Mouse (Mus musculus) kidney, postnatal 0 days (tissue): ENCODE measurements at regions not wholly inside any gene's neighbourhood (a gene's known extent, or its start where the extent isn't known, plus 50 kb on each side); places are given as distances from the start of the nearest gene placed in this dataset.

ENCODE experiments used
- ATAC-seq: fragments of 200-750 bp; cut with Nextera tagmentation; replicated peaks from 2 replicates; pipeline ENCODE4 v1.8.0; 2017; ENCODE audit warnings: low read depth, moderate number of reproducible peaks, moderate TSS enrichment, moderate library complexity; ENCODE audit not compliant: low FRiP score
- DNase-seq: peaks from one replicate; pipeline ENCODE4 v3.0.0-alpha.2; 2016; ENCODE audit warnings: low spot score
- H3K27ac ChIP-seq: fragments of 300-500 bp; sonication (generic); 2 replicates; pipeline ENCODE4 v1.5.1; 2014; ENCODE audit warnings: mild to moderate bottlenecking
- H3K27me3 ChIP-seq: fragments of 300-500 bp; sonication (generic); 2 replicates; pipeline ENCODE4 v1.6.1; 2014; ENCODE audit warnings: low read length, mixed read lengths; ENCODE audit not compliant: insufficient read depth
- H3K36me3 ChIP-seq: fragments of 300-500 bp; sonication (generic); 2 replicates; pipeline ENCODE4 v1.6.1; 2014; ENCODE audit warnings: low read length, mixed read lengths; ENCODE audit not compliant: insufficient read depth
- H3K4me1 ChIP-seq: fragments of 300-500 bp; sonication (generic); replicated peaks from 2 replicates; pipeline ENCODE4 v1.6.1; 2014; ENCODE audit warnings: antibody characterized with exemption, low read length, mixed read lengths; ENCODE audit not compliant: insufficient read depth
- H3K4me2 ChIP-seq: fragments of 300-500 bp; sonication (generic); 2 replicates; pipeline ENCODE4 v1.6.1; 2014; ENCODE audit warnings: mild to moderate bottlenecking, low read length, moderate library complexity, mixed read lengths
- H3K4me3 ChIP-seq: fragments of 300-500 bp; sonication (generic); replicated peaks from 2 replicates; pipeline ENCODE4 v1.5.1; 2014; ENCODE audit warnings: low read depth, low read length
- H3K9ac ChIP-seq: fragments of 300-500 bp; sonication (generic); 2 replicates; pipeline ENCODE4 v1.6.1; 2014; ENCODE audit warnings: low read depth, low read length
- H3K9me3 ChIP-seq: fragments of 300-500 bp; sonication (generic); replicated peaks from 2 replicates; pipeline ENCODE4 v1.6.1; 2016; ENCODE audit warnings: low read length, inconsistent platforms, mixed read lengths
- CTCF ChIP-seq: IDR thresholded peaks from 2 replicates; pipeline ENCODE4 v1.5.1; 2016; ENCODE audit warnings: antibody characterized with exemption, low read depth, mild to moderate bottlenecking, moderate library complexity
- WGBS: fragments of 180-500 bp; shearing (Covaris S2); extraction: QIAGEN DNeasy Blood & Tissue Kit; methylation state at CpG from one replicate; pipeline ENCODE4 v1.1.7; 2014; 5-methylcytosine and 5-hydroxymethylcytosine counted together

DNA sequence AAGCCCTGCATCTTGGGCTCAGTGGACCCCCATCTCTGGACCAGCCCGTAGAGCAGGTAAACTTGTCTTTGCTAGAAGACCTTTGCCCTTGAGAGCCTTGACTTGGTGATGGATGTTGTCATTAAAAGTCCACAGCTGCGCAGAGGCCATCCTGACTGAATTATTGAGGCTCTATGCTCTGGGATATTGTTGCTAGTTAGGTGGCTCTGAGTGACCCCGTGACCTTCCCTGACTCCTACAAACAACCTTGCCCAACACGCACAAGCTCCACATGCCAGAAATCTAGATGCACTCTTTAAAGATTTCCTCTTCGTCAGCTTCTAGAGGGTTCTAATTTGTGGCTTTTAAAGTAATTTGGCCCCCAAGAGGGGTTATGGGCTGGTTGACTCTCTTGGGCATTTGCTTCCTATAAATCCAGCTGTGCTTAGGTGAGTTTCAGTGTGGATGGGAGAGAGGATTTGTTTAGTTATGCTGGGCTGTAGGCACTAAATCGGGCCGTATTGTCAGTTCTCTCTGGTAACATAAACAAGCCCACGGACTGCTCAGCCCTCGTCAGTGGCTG lies 63.6 kb upstream of the Shisa3 start:
- H3K27me3 ChIP-seq, result no peaks in the 10 kb centered on the region
- no peaks in the 10 kb centered on the region for H3K9me3 ChIP-seq
- no peak for DNase-seq
- H3K27ac ChIP-seq, result no peak overlapping the region
- H3K4me2 ChIP-seq, result no peak overlapping the region
- WGBS, result 25% methylated on average over 9 of the region's 9 CpGs
- no peaks in the 10 kb centered on the region for H3K4me1 ChIP-seq
- no peak overlapping the region for H3K9ac ChIP-seq
- no peaks in the 10 kb centered on the region for H3K36me3 ChIP-seq
- TF ChIP-seq CTCF, result no peak
- no peak for ATAC-seq
- no peak overlapping the region for H3K4me3 ChIP-seq

DNA sequence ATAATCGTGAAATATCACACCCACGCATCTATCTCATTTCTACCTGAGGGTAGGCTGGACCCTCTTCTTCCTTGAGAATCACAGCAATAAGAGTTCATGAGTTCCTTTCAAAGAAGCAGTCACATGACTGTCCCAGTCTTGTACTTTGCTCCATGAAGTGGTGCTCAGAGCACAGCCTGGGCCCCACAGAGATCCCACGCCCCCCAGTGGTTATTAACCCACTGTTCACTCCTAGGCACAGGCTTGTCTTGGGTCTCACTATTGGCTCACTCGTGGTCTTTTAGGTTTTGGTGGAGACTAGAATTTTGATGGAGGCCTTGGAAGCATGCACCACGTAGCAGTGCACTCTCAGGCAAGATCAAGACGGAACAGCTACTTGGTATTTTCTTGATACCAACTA lies 57.4 kb upstream of the Shisa3 start:
- no peak overlapping the region for H3K4me2 ChIP-seq
- DNase-seq, result no peak
- 96% methylated on average over 6 of the region's 6 CpGs for WGBS
- no peak overlapping the region for H3K4me3 ChIP-seq
- H3K9me3 ChIP-seq, result no peaks in the 10 kb centered on the region
- no peaks in the 10 kb centered on the region for H3K36me3 ChIP-seq
- H3K9ac ChIP-seq, result no peak overlapping the region
- H3K4me1 ChIP-seq, result no peaks in the 10 kb centered on the region
- H3K27ac ChIP-seq, result no peak overlapping the region
- no peak for ATAC-seq
- no peak for TF ChIP-seq CTCF
- H3K27me3 ChIP-seq, result no peaks in the 10 kb centered on the region

- H3K9me3 ChIP-seq, result no peaks in the 10 kb centered on the region
- no peak overlapping the region for H3K27ac ChIP-seq
- no peaks in the 10 kb centered on the region for H3K4me1 ChIP-seq
- ATAC-seq, result no peak
- DNase-seq, result no peak
- 58% methylated on average over 6 of the region's 6 CpGs for WGBS
- H3K9ac ChIP-seq, result no peak overlapping the region
- H3K36me3 ChIP-seq, result no peaks in the 10 kb centered on the region
- no peak for TF ChIP-seq CTCF
- H3K4me2 ChIP-seq, result no peak overlapping the region
- H3K27me3 ChIP-seq, result no peaks in the 10 kb centered on the region
- H3K4me3 ChIP-seq, result no peak overlapping the region
Measured at GRCm38 (mm10) chr5:67551668-67552390, 55.9 kb upstream of the Shisa3 start.

GRCm38 (mm10) chr5:67552865-67553264 lies 54.8 kb upstream of the Shisa3 start:
- Histone ChIP-seq H3K27me3 (no peaks in the 10 kb centered on the region), H3K27ac (no peak overlapping the region), H3K36me3 (no peaks in the 10 kb centered on the region), H3K9ac (no peak overlapping the region), H3K4me3 (no peak overlapping the region), H3K4me2 (no peak overlapping the region), H3K4me1 (no peaks in the 10 kb centered on the region), H3K9me3 (no peaks in the 10 kb centered on the region)
- TF ChIP-seq CTCF, result no peak
- 65% methylated on average over 2 of the region's 2 CpGs for WGBS
- ATAC-seq, result no peak
- no peak for DNase-seq
